Comparison of ENCODE assay signal across 29 mouse cellular contexts in the genomic region with DNA sequence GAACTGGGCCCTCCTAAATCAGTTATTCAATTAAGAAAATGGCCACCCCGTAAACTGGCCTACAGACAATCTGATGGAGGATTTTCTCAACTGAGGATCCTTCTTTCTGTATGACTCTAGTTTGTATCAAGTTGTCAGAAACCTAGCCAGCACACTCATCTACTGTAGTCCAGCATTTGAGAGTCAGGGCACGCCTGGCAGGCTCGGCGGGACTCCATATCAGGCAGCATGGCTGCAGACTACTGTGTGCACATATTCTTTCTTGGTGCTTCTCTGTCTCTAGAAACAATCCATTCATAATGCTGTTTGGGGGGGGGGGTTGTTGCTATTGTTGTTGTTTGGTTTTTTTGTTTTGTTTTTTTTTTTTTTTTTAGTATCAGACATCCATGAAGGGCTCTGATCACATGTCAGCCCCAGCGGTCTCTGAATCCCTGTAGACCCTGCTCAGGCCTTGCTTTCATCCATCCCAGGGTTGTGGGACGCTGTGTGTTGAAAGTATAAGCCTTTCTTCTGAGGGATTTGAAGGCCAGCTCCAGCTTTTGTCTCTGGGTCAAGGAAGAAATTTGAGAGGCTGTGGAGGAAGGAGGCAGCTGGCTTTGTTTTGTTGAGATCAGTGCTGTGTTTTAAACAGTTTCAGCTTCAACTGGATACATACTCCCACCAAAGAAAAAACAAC.
DNase-seq lines count a peak whose midpoint lies in the region; ATAC-seq and TF ChIP-seq lines count a peak whose summit lies in the region.
"Had no signal": no experiment of that assay in that cellular context is flagged by ENCODE, and none has a peak within 500 bp of the region (broad histone marks: within the 10 kb centered on the region; RNA-seq: fewer than 3 reads in every experiment).

No protein-coding gene starts in this region.

- H3K27me3 ChIP-seq in forebrain, embryonic 11.5 days (ENCODE audit: control insufficient read depth, insufficient read depth, low read length): no peaks in the 10 kb centered on the region
- peaks cover 3% of the 10 kb centered on the region for H3K27me3 ChIP-seq in forebrain, embryonic 13.5 days
- no peaks in the 10 kb centered on the region for H3K27me3 ChIP-seq in hindbrain, postnatal 0 days (ENCODE audit: insufficient read depth, low read length)
- H3K27me3 ChIP-seq in hindbrain, embryonic 14.5 days (ENCODE audit: control insufficient read depth, insufficient read depth, low read length): no peaks in the 10 kb centered on the region
- no peaks in the 10 kb centered on the region for H3K27me3 ChIP-seq in midbrain, embryonic 12.5 days
- no peaks in the 10 kb centered on the region for H3K27me3 ChIP-seq in stomach, postnatal 0 days (ENCODE audit: control insufficient read depth, insufficient read depth, low read length)
- H3K27me3 ChIP-seq: heart, embryonic 13.5 days; limb, embryonic 15.5 days; liver, embryonic 13.5 days; megakaryocyte, embryonic 14.5 days; Patski had no signal

- no peak overlapping the region for H3K9ac ChIP-seq in forebrain, embryonic 11.5 days (ENCODE audit: low read length)
- H3K9ac ChIP-seq in forebrain, embryonic 13.5 days: no peak overlapping the region
- no peak overlapping the region for H3K9ac ChIP-seq in hindbrain, postnatal 0 days (replicated peaks; ENCODE audit: low read length)
- no peak overlapping the region for H3K9ac ChIP-seq in hindbrain, embryonic 14.5 days
- no peak overlapping the region for H3K9ac ChIP-seq in midbrain, embryonic 12.5 days (replicated peaks)
- no peak overlapping the region for H3K9ac ChIP-seq in stomach, postnatal 0 days (ENCODE audit: low read length)
- H3K9ac ChIP-seq: heart, embryonic 13.5 days; limb, embryonic 15.5 days; liver, embryonic 13.5 days had no signal

- H3K4me2 ChIP-seq in forebrain, embryonic 11.5 days (ENCODE audit: low read depth, low read length, severe bottlenecking): no peak overlapping the region
- no peak overlapping the region for H3K4me2 ChIP-seq in forebrain, embryonic 13.5 days
- no peak overlapping the region for H3K4me2 ChIP-seq in hindbrain, postnatal 0 days (ENCODE audit: low read depth, low read length)
- no peak overlapping the region for H3K4me2 ChIP-seq in hindbrain, embryonic 14.5 days (replicated peaks)
- H3K4me2 ChIP-seq in midbrain, embryonic 12.5 days (replicated peaks): no peak overlapping the region
- no peak overlapping the region for H3K4me2 ChIP-seq in stomach, postnatal 0 days (replicated peaks; ENCODE audit: low read depth)
- H3K4me2 ChIP-seq: heart, embryonic 13.5 days; limb, embryonic 15.5 days; liver, embryonic 13.5 days had no signal

- no peak for TF ChIP-seq POLR2A in brain, embryonic 14.5 days (IDR thresholded peaks at IDR 0.05; ENCODE audit: borderline replicate concordance, extremely low read depth, insufficient read depth, insufficient read length, poor library complexity, severe bottlenecking)

- no peak for TF ChIP-seq CTCF in hindbrain, postnatal 0 days (IDR thresholded peaks at IDR 0.05; ENCODE audit: low read depth)
- TF ChIP-seq CTCF in brain, embryonic 14.5 days (IDR thresholded peaks at IDR 0.05; ENCODE audit: borderline replicate concordance, extremely low read depth, insufficient read depth, insufficient read length): no peak
- TF ChIP-seq CTCF in stomach, postnatal 0 days (IDR thresholded peaks at IDR 0.05; ENCODE audit: low read depth): no peak

- H3K4me1 ChIP-seq in forebrain, embryonic 11.5 days (replicated peaks; ENCODE audit: control insufficient read depth, insufficient read depth, low read length): peaks cover 7% of the 10 kb centered on the region; the same call in 1 of the 2 replicates
- peaks cover 31% of the 10 kb centered on the region for H3K4me1 ChIP-seq in forebrain, embryonic 13.5 days
- H3K4me1 ChIP-seq in hindbrain, postnatal 0 days (ENCODE audit: insufficient read depth, low read length): no peaks in the 10 kb centered on the region
- no peaks in the 10 kb centered on the region for H3K4me1 ChIP-seq in hindbrain, embryonic 14.5 days (replicated peaks; ENCODE audit: control insufficient read depth, insufficient read depth, low read length)
- H3K4me1 ChIP-seq in midbrain, embryonic 12.5 days: peaks cover 29% of the 10 kb centered on the region
- H3K4me1 ChIP-seq in stomach, postnatal 0 days (replicated peaks; ENCODE audit: control insufficient read depth, insufficient read depth): no peaks in the 10 kb centered on the region
- H3K4me1 ChIP-seq: heart, embryonic 13.5 days; limb, embryonic 15.5 days; liver, embryonic 13.5 days; megakaryocyte, embryonic 14.5 days had no signal

- ATAC-seq in forebrain, embryonic 11.5 days (replicated peaks; ENCODE audit: low FRiP score): no peak; the same call in 1 of the 2 replicates
- ATAC-seq in forebrain, embryonic 13.5 days: no peak
- ATAC-seq in hindbrain, postnatal 0 days: 0 out of 2 replicates have a peak, but pooled peaks have one; percentile 50
- no peak for ATAC-seq in hindbrain, embryonic 14.5 days (ENCODE audit: low FRiP score)
- ATAC-seq in midbrain, embryonic 12.5 days (ENCODE audit: low FRiP score, low read depth): peak; percentile 69; the same call in 1 of the 2 replicates
- ATAC-seq in stomach, postnatal 0 days (ENCODE audit: low FRiP score, low TSS enrichment): no peak
- ATAC-seq: intestine, postnatal 0 days; lung, postnatal 0 days; Patski had no signal

- no peak for TF ChIP-seq EP300 in stomach, postnatal 0 days (optimal IDR thresholded peaks at IDR 0.05)

- no peak for DNase-seq in forebrain, embryonic 11.5 days (ENCODE audit: low spot score)
- no peak for DNase-seq in hindbrain, postnatal 0 days (ENCODE audit: low spot score)
- DNase-seq in hindbrain, embryonic 14.5 days (ENCODE audit: low spot score): no peak
- DNase-seq in brain, embryonic 14.5 days (ENCODE audit: low read depth): peak; percentile 32
- DNase-seq in stomach, postnatal 0 days (ENCODE audit: low spot score): no peak
- no peak for DNase-seq in left cerebral cortex, postnatal 4 days
- DNase-seq: adrenal gland, postnatal 14 days; cerebellum, adult 11-12 months; cerebellum, adult 9-11 months; gastrocnemius, postnatal 25 days; heart, adult 18-20 months; heart, postnatal 10 days; kidney, postnatal 25 days; liver, embryonic 13.5 days; lung, adult 18-20 months; lung, postnatal 4 days; right cerebral cortex, adult 18-20 months; right cerebral cortex, postnatal 4 days; thymus, adult 2 months; thymus, postnatal 36 days had no signal

- WGBS in forebrain, embryonic 11.5 days: 57% methylated on average over 6 of the region's 6 CpGs
- 50% methylated on average over 6 of the region's 6 CpGs for WGBS in forebrain, embryonic 13.5 days
- 68% methylated on average over 6 of the region's 6 CpGs for WGBS in hindbrain, postnatal 0 days
- 62% methylated on average over 6 of the region's 6 CpGs for WGBS in hindbrain, embryonic 14.5 days
- WGBS in midbrain, embryonic 12.5 days: 44% methylated on average over 6 of the region's 6 CpGs
- WGBS in stomach, postnatal 0 days: 81% methylated on average over 6 of the region's 6 CpGs

- no peaks in the 10 kb centered on the region for H3K36me3 ChIP-seq in forebrain, embryonic 11.5 days (ENCODE audit: control insufficient read depth, insufficient read depth, low read length)
- H3K36me3 ChIP-seq in forebrain, embryonic 13.5 days (ENCODE audit: poor library complexity, severe bottlenecking): no peaks in the 10 kb centered on the region
- no peaks in the 10 kb centered on the region for H3K36me3 ChIP-seq in hindbrain, postnatal 0 days (ENCODE audit: insufficient read depth, low read length)
- no peaks in the 10 kb centered on the region for H3K36me3 ChIP-seq in hindbrain, embryonic 14.5 days (replicated peaks; ENCODE audit: control insufficient read depth, insufficient read depth)
- H3K36me3 ChIP-seq in midbrain, embryonic 12.5 days: no peaks in the 10 kb centered on the region
- H3K36me3 ChIP-seq in stomach, postnatal 0 days (ENCODE audit: control insufficient read depth, insufficient read depth, low read length): no peaks in the 10 kb centered on the region
- H3K36me3 ChIP-seq: heart, embryonic 13.5 days; limb, embryonic 15.5 days; liver, embryonic 13.5 days had no signal

- intact Hi-C loops in left cerebral cortex, postnatal 4 days (cut with DNase I): no loop called here

- no peaks in the 10 kb centered on the region for H3K9me3 ChIP-seq in forebrain, embryonic 11.5 days (ENCODE audit: control insufficient read depth, low read length)
- no peaks in the 10 kb centered on the region for H3K9me3 ChIP-seq in forebrain, embryonic 13.5 days (replicated peaks)
- no peaks in the 10 kb centered on the region for H3K9me3 ChIP-seq in hindbrain, postnatal 0 days (ENCODE audit: low read length)
- no peaks in the 10 kb centered on the region for H3K9me3 ChIP-seq in hindbrain, embryonic 14.5 days (ENCODE audit: control insufficient read depth, low read length)
- H3K9me3 ChIP-seq in midbrain, embryonic 12.5 days: no peaks in the 10 kb centered on the region
- H3K9me3 ChIP-seq in stomach, postnatal 0 days (ENCODE audit: control insufficient read depth, low read length): no peaks in the 10 kb centered on the region
- H3K9me3 ChIP-seq: heart, embryonic 13.5 days; limb, embryonic 15.5 days; liver, embryonic 13.5 days had no signal

- no peak overlapping the region for H3K4me3 ChIP-seq in forebrain, embryonic 11.5 days (ENCODE audit: low read depth, low read length)
- no peak overlapping the region for H3K4me3 ChIP-seq in forebrain, embryonic 13.5 days
- no peak overlapping the region for H3K4me3 ChIP-seq in hindbrain, postnatal 0 days (ENCODE audit: low read length)
- H3K4me3 ChIP-seq in hindbrain, embryonic 14.5 days (replicated peaks; ENCODE audit: low read length): no peak overlapping the region
- H3K4me3 ChIP-seq in midbrain, embryonic 12.5 days: no peak overlapping the region
- H3K4me3 ChIP-seq in stomach, postnatal 0 days (ENCODE audit: low read depth, low read length): no peak overlapping the region
- H3K4me3 ChIP-seq: heart, embryonic 13.5 days; left cerebral cortex, adult 2 months; limb, embryonic 15.5 days; liver, embryonic 13.5 days; megakaryocyte, embryonic 14.5 days had no signal

- peak overlapping the region; percentile 31; the same call in 1 of the 2 replicates for H3K27ac ChIP-seq in forebrain, embryonic 11.5 days (ENCODE audit: low read depth, low read length)
- no peak overlapping the region for H3K27ac ChIP-seq in forebrain, embryonic 13.5 days
- no peak overlapping the region for H3K27ac ChIP-seq in hindbrain, postnatal 0 days
- H3K27ac ChIP-seq in hindbrain, embryonic 14.5 days: no peak overlapping the region
- H3K27ac ChIP-seq in midbrain, embryonic 12.5 days (replicated peaks): peak overlapping the region; percentile 65
- no peak overlapping the region for H3K27ac ChIP-seq in stomach, postnatal 0 days (replicated peaks)
- H3K27ac ChIP-seq: heart, embryonic 13.5 days; left cerebral cortex, adult 2 months; limb, embryonic 15.5 days; liver, embryonic 13.5 days had no signal

Comparison
In these comparisons a context has a peak if more than half of its experiments do, and no peak if none do; other contexts are left out.
1. ATAC-seq: peak in hindbrain, postnatal 0 days (single experiment) and midbrain, embryonic 12.5 days (single experiment); none in forebrain, embryonic 11.5 days (single experiment), forebrain, embryonic 13.5 days (single experiment), hindbrain, embryonic 14.5 days (single experiment) and stomach, postnatal 0 days (single experiment).
2. H3K27ac ChIP-seq: peak in forebrain, embryonic 11.5 days (single experiment) and midbrain, embryonic 12.5 days (single experiment); none in forebrain, embryonic 13.5 days (single experiment), hindbrain, postnatal 0 days (single experiment), hindbrain, embryonic 14.5 days (single experiment) and stomach, postnatal 0 days (single experiment).